Mouse (Mus musculus) adrenal gland (tissue): ENCODE data around the gene Fam189b.

Experiments
- intact Hi-C: fragments of 180-260 bp; cut with DNase I; formaldehyde crosslinking; loops from one replicate; pipeline ENCODE4 v1.15.1; 2025

The Fam189b gene

GRCm38 (mm10) chr3:89165268-89165870, 17.6 kb upstream of the Fam189b start:
- intact Hi-C loops, result no loop called here

- intact Hi-C loops, result no loop called here
Measured at GRCm38 (mm10) chr3:89166945-89167344, 16.0 kb upstream of the Fam189b start.

- intact Hi-C loops, result no loop called here
Measured at GRCm38 (mm10) chr3:89174844-89175243, 8.1 kb upstream of the Fam189b start.

- intact Hi-C loops, result no loop called here
Measured at GRCm38 (mm10) chr3:89175544-89175943, 7.4 kb upstream of the Fam189b start.

GRCm38 (mm10) chr3:89176421-89176820, 6.5 kb upstream of the Fam189b start:
- intact Hi-C loops, result no loop called here

- intact Hi-C loops, result no loop called here
Measured at GRCm38 (mm10) chr3:89177242-89178106, 5.5 kb upstream of the Fam189b start, which contains the start of gene Scamp3. Gene Scamp3, plus strand, starts transcription at chr3:89177473.

- intact Hi-C loops, result no loop called here
Measured at GRCm38 (mm10) chr3:89178107-89178385, 4.9 kb upstream of the Fam189b start.

GRCm38 (mm10) chr3:89179056-89179455, 3.9 kb upstream of the Fam189b start:
- intact Hi-C loops, result no loop called here

- intact Hi-C loops, result no loop called here
Measured at GRCm38 (mm10) chr3:89181749-89182500, 1.0 kb upstream of the Fam189b start.

GRCm38 (mm10) chr3:89182531-89183057, 349 bp upstream of the Fam189b start:
- intact Hi-C loops, result no loop called here

- intact Hi-C loops, result no loop called here
Measured at GRCm38 (mm10) chr3:89183959-89184315, 994 bp downstream of the Fam189b start.

GRCm38 (mm10) chr3:89187197-89187596, 4.3 kb downstream of the Fam189b start:
- intact Hi-C loops, result no loop called here

GRCm38 (mm10) chr3:89187690-89188477, 4.9 kb downstream of the Fam189b start:
- intact Hi-C loops, result no loop called here

- intact Hi-C loops, result no loop called here
Measured at GRCm38 (mm10) chr3:89188478-89188875, 5.5 kb downstream of the Fam189b start.

- intact Hi-C loops, result no loop called here
Measured at GRCm38 (mm10) chr3:89190436-89190835, 7.5 kb downstream of the Fam189b start.

GRCm38 (mm10) chr3:89193351-89193750, 10.4 kb downstream of the Fam189b start:
- intact Hi-C loops, result no loop called here

- intact Hi-C loops, result no loop called here
Measured at GRCm38 (mm10) chr3:89193853-89194252, 10.9 kb downstream of the Fam189b start.

- intact Hi-C loops, result no loop called here
Measured at GRCm38 (mm10) chr3:89195979-89196877, 13.3 kb downstream of the Fam189b start.

GRCm38 (mm10) chr3:89199839-89200238, 16.9 kb downstream of the Fam189b start:
- intact Hi-C loops, result loop anchor here (2.0 kb wide), 1 partner anchor 13 kb away; no protein-coding TSS in a partner anchor
